Mouse (Mus musculus) MEL (cell line): Measurements from ENCODE around the gene Stk32b. TPM values are rescaled to one million over a fixed set of nuclear protein-coding genes. Genes with fewer than 3 reads are reported as not detected.

Experiments
- DNase-seq: peaks from one replicate; pipeline ENCODE4 v3.0.0; 2011; ENCODE audit warnings: low read depth, low spot score
- H3K27ac ChIP-seq: 2 replicates; pipeline ENCODE4 v1.5.1; 2012; ENCODE audit warnings: low read depth, mild to moderate bottlenecking, control low read depth, low read length, moderate library complexity; ENCODE audit not compliant: control insufficient read depth
- H3K27me3 ChIP-seq, 2 experiments: fragments of 150-350 bp in 1 of 2; sonication (generic) in 1 of 2; 2 replicates each; pipeline ENCODE4 v1.6.1; 2012; ENCODE audit warnings: low read length in 2 of 2, mild to moderate bottlenecking in 2 of 2, improper control_type of control experiment in 1 of 2, moderate library complexity in 1 of 2; ENCODE audit not compliant: insufficient read depth in 2 of 2, control insufficient read depth in 1 of 2
- H3K36me3 ChIP-seq, 2 experiments: 2 replicates each; pipeline ENCODE4 v1.6.1; 2012 to 2014; ENCODE audit warnings: low read length in 2 of 2, improper control_type of control experiment in 1 of 2, inconsistent platforms in 1 of 2, mild to moderate bottlenecking in 1 of 2; ENCODE audit not compliant: insufficient read depth in 2 of 2, control insufficient read depth in 1 of 2
- H3K4me1 ChIP-seq, 2 experiments: fragments of 150-350 bp in 1 of 2; sonication (generic) in 1 of 2; 2 replicates each; pipeline ENCODE4 v1.6.1; 2012; ENCODE audit warnings: low read length in 2 of 2, improper control_type of control experiment in 1 of 2, mild to moderate bottlenecking in 1 of 2; ENCODE audit not compliant: insufficient read depth in 2 of 2, control insufficient read depth in 1 of 2
- H3K4me3 ChIP-seq, 2 experiments: fragments of 150-350 bp in 1 of 2; sonication (generic) in 1 of 2; 2 replicates each; pipeline ENCODE4 v1.5.1; 2012; ENCODE audit warnings: low read depth in 2 of 2, low read length in 2 of 2, mild to moderate bottlenecking in 2 of 2, moderate library complexity in 2 of 2, control low read depth in 1 of 2, improper control_type of control experiment in 1 of 2; ENCODE audit not compliant: control insufficient read depth in 1 of 2, insufficient read depth in 1 of 2
- H3K79me2 ChIP-seq: 2 replicates; pipeline ENCODE4 v1.6.1; 2012; ENCODE audit warnings: mild to moderate bottlenecking, low read length, moderate library complexity; ENCODE audit not compliant: control insufficient read depth, poor library complexity, insufficient read depth
- H3K9ac ChIP-seq: 2 replicates; pipeline ENCODE4 v1.6.1; 2012; ENCODE audit warnings: low read depth, mild to moderate bottlenecking, control low read depth, low read length, moderate library complexity; ENCODE audit not compliant: control insufficient read depth, poor library complexity, severe bottlenecking
- H3K9me3 ChIP-seq: fragments of 150-350 bp; sonication (generic); replicated peaks from 2 replicates; pipeline ENCODE4 v1.6.1; 2012; ENCODE audit warnings: mild to moderate bottlenecking, low read length, improper control_type of control experiment, moderate library complexity; ENCODE audit not compliant: insufficient read depth
- CTCF ChIP-seq, 3 experiments: IDR thresholded peaks in 2 of 3; conservative IDR thresholded peaks in 1 of 3; 2 replicates each; pipeline ENCODE4 v1.5.1; 2011 to 2012; ENCODE audit warnings: low read length in 3 of 3, low read depth in 2 of 3, mild to moderate bottlenecking in 2 of 3, improper control_type of control experiment in 1 of 3, inconsistent platforms in 1 of 3, mixed read lengths in 1 of 3, moderate library complexity in 1 of 3; ENCODE audit not compliant: control insufficient read depth in 1 of 3, insufficient read depth in 1 of 3, poor library complexity in 1 of 3, severe bottlenecking in 1 of 3
- GABPA ChIP-seq: IDR thresholded peaks from 2 replicates; pipeline ENCODE4 v1.6.1; 2012; ENCODE audit warnings: low read depth, mild to moderate bottlenecking, inconsistent platforms, low read length, improper control_type of control experiment, moderate library complexity
- GATA1 ChIP-seq: IDR thresholded peaks from 2 replicates; pipeline ENCODE4 v1.6.1; 2011; ENCODE audit warnings: low read depth, low read length, improper control_type of control experiment
- JUND ChIP-seq: IDR thresholded peaks from 2 replicates; pipeline ENCODE4 v1.6.1; 2011; ENCODE audit warnings: low read depth, mild to moderate bottlenecking, improper control_type of control experiment, low read length
- KAT2A ChIP-seq: conservative IDR thresholded peaks from 2 replicates; pipeline ENCODE4 v1.6.1; 2012; ENCODE audit warnings: low read depth, low read length, improper control_type of control experiment, inconsistent platforms
- MAZ ChIP-seq: IDR thresholded peaks from 2 replicates; pipeline ENCODE4 v1.6.1; 2012; ENCODE audit warnings: low read depth, mild to moderate bottlenecking, inconsistent platforms, low read length, improper control_type of control experiment
- MXI1 ChIP-seq: IDR thresholded peaks from 2 replicates; pipeline ENCODE4 v1.6.1; 2011; ENCODE audit warnings: mild to moderate bottlenecking, low read depth, low read length, improper control_type of control experiment
- MYC ChIP-seq: IDR thresholded peaks from 2 replicates; pipeline ENCODE4 v1.6.1; 2011; ENCODE audit warnings: low read depth, mild to moderate bottlenecking, low read length, improper control_type of control experiment, moderate library complexity
- NRF1 ChIP-seq: IDR thresholded peaks from 2 replicates; pipeline ENCODE4 v1.6.1; 2014; ENCODE audit warnings: low read depth, mild to moderate bottlenecking, inconsistent platforms, low read length, improper control_type of control experiment, moderate library complexity; ENCODE audit not compliant: poor library complexity, insufficient read depth, severe bottlenecking
- POLR2AphosphoS5 ChIP-seq: IDR thresholded peaks from 2 replicates; pipeline ENCODE4 v1.6.1; 2012; ENCODE audit warnings: low read depth, borderline replicate concordance, mild to moderate bottlenecking, inconsistent platforms, low read length, moderate library complexity, mixed read lengths
- RAD21 ChIP-seq: IDR thresholded peaks from 2 replicates; pipeline ENCODE4 v1.6.1; 2011; ENCODE audit warnings: mild to moderate bottlenecking, low read depth, low read length, improper control_type of control experiment
- SMC3 ChIP-seq: IDR thresholded peaks from 2 replicates; pipeline ENCODE4 v1.6.1; 2011; ENCODE audit warnings: low read depth, low read length, improper control_type of control experiment
- TAL1 ChIP-seq: IDR thresholded peaks from 2 replicates; pipeline ENCODE4 v1.6.1; 2012; ENCODE audit warnings: mild to moderate bottlenecking, inconsistent platforms, low read length, moderate library complexity, mixed read lengths
- TCF12 ChIP-seq: IDR thresholded peaks from 2 replicates; pipeline ENCODE4 v1.6.1; 2014; ENCODE audit warnings: low read depth, mild to moderate bottlenecking, inconsistent platforms, low read length, improper control_type of control experiment, moderate library complexity
- USF1 ChIP-seq: IDR thresholded peaks from 2 replicates; pipeline ENCODE4 v1.6.1; 2014; ENCODE audit warnings: low read depth, mild to moderate bottlenecking, inconsistent platforms, low read length, improper control_type of control experiment, moderate library complexity
- USF2 ChIP-seq, 2 experiments: IDR thresholded peaks; 2 replicates each; pipeline ENCODE4 v1.6.1; 2011 to 2012; ENCODE audit warnings: improper control_type of control experiment in 2 of 2, low read length in 2 of 2, borderline replicate concordance in 1 of 2, inconsistent platforms in 1 of 2, low read depth in 1 of 2, mild to moderate bottlenecking in 1 of 2; ENCODE audit not compliant: insufficient read depth in 1 of 2
- ZMIZ1 ChIP-seq: IDR thresholded peaks from 2 replicates; pipeline ENCODE4 v1.6.1; 2012; ENCODE audit warnings: low read depth, mild to moderate bottlenecking, inconsistent platforms, low read length, improper control_type of control experiment, moderate library complexity
- ZNF384 ChIP-seq: IDR thresholded peaks from 2 replicates; pipeline ENCODE4 v1.6.1; 2012; ENCODE audit warnings: low read depth, mild to moderate bottlenecking, inconsistent platforms, low read length, improper control_type of control experiment
- polyA plus RNA-seq, 2 experiments: library from polyadenylated mRNA; stranded (reverse) in 1 of 2; unstranded in 1 of 2; fragments of >175 nt in 1 of 2; fragments of >200 nt in 1 of 2; gene quantifications; 2 replicates each; pipeline versions ENCODE4 v1.2.1 to v1.2.4; 2012; ENCODE audit warnings: low replicate concordance in 2 of 2, low read depth in 1 of 2; ENCODE audit not compliant: insufficient read length in 2 of 2, insufficient read depth in 1 of 2, missing spikeins in 1 of 2
- total RNA-seq: library from RNA; depleted of rRNA; stranded (reverse); fragments of 300-350 nt; gene quantifications from 2 replicates; pipeline ENCODE4 v1.2.3, GENCODE M21; 2012

Stk32b gene
- total and polyA plus RNA-seq, 3 experiments, result not detected

- no peaks in the 10 kb centered on the region for H3K4me1 ChIP-seq
- H3K27me3 ChIP-seq, result no peaks in the 10 kb centered on the region; a peak in 1 of 4 replicates
- no peak overlapping the region for H3K4me3 ChIP-seq
- H3K27ac ChIP-seq, result no peak overlapping the region
- peak; percentile 37 for TF ChIP-seq RAD21
- no peak for TF ChIP-seq MXI1
- peak; percentile 36 to 44 (median 43) for TF ChIP-seq CTCF (IDR thresholded peaks at IDR 0.05 in 2 of 3, conservative IDR thresholded peaks at IDR 0.05 in 1 of 3; ENCODE audit: control insufficient read depth in 1 of 3, insufficient read depth in 1 of 3, low read depth in 2 of 3, low read length in 3 of 3, poor library complexity in 1 of 3, severe bottlenecking in 1 of 3)
- TF ChIP-seq SMC3, result peak; percentile 6; the same call in 1 of the 2 replicates
- DNase-seq, result peak; percentile 16
- H3K9ac ChIP-seq, result no peak overlapping the region
- H3K9me3 ChIP-seq, result no peaks in the 10 kb centered on the region
- no peaks in the 10 kb centered on the region for H3K79me2 ChIP-seq
- H3K36me3 ChIP-seq, result no peaks in the 10 kb centered on the region
Observed at GRCm38 (mm10) chr5:37708124-37708523, 8.8 kb downstream of the Stk32b start.

- no peaks in the 10 kb centered on the region for H3K9me3 ChIP-seq
- no peak overlapping the region for H3K4me3 ChIP-seq
- H3K36me3 ChIP-seq, result no peaks in the 10 kb centered on the region
- H3K4me1 ChIP-seq, result no peaks in the 10 kb centered on the region
- H3K27ac ChIP-seq, result no peak overlapping the region
- no peak for TF ChIP-seq CTCF (IDR thresholded peaks at IDR 0.05 in 2 of 3, conservative IDR thresholded peaks at IDR 0.05 in 1 of 3; ENCODE audit: control insufficient read depth in 1 of 3, insufficient read depth in 1 of 3, low read depth in 2 of 3, low read length in 3 of 3, poor library complexity in 1 of 3, severe bottlenecking in 1 of 3)
- no peak for TF ChIP-seq MYC
- no peak for TF ChIP-seq ZMIZ1
- no peak for TF ChIP-seq ZNF384
- TF ChIP-seq POLR2AphosphoS5, result no peak
- no peak for TF ChIP-seq USF2 (IDR thresholded peaks at IDR 0.05; ENCODE audit: borderline replicate concordance in 1 of 2, insufficient read depth in 1 of 2, low read depth in 1 of 2, low read length in 2 of 2)
- TF ChIP-seq GABPA, result no peak
- no peak for TF ChIP-seq TCF12
- no peak for TF ChIP-seq MAZ
- TF ChIP-seq MXI1, result no peak
- no peak for TF ChIP-seq SMC3
- TF ChIP-seq GATA1, result no peak
- no peak for TF ChIP-seq NRF1
- no peak for TF ChIP-seq JUND
- no peak for TF ChIP-seq KAT2A
- TF ChIP-seq TAL1, result no peak
- no peak for TF ChIP-seq RAD21
- no peak for TF ChIP-seq USF1
- H3K79me2 ChIP-seq, result no peaks in the 10 kb centered on the region
- no peak overlapping the region for H3K9ac ChIP-seq
- no peaks in the 10 kb centered on the region; a peak in 1 of 4 replicates for H3K27me3 ChIP-seq
- no peak for DNase-seq
Observed at GRCm38 (mm10) chr5:37704962-37705361, 12.0 kb downstream of the Stk32b start.
